Mouse (Mus musculus): Measurements from ENCODE around the gene Lrp2.

GRCm38 (mm10) chr2:69584117-69584933 is 1.5 kb downstream of the Lrp2 start:
- TF ChIP-seq HCFC1 (IDR thresholded peaks at IDR 0.05; ENCODE audit: borderline replicate concordance, insufficient read depth, low read length), result no peak
- TF ChIP-seq ZC3H11A (IDR thresholded peaks at IDR 0.05; ENCODE audit: borderline replicate concordance, low read depth, low read length), result no peak
- TF ChIP-seq ZNF384 (IDR thresholded peaks at IDR 0.05; ENCODE audit: low read depth, low read length), result no peak
- no peak for TF ChIP-seq MAFK (IDR thresholded peaks at IDR 0.05; ENCODE audit: insufficient read depth, low read depth, low read length)
